Mouse (Mus musculus): ENCODE measurements around the gene Cul7. TPM values are rescaled to one million over a fixed set of nuclear protein-coding genes. Genes with fewer than 3 reads are reported as not detected.

The Cul7 gene
- polyA plus RNA-seq, 1 experiment = 44.4 TPM

GRCm38 (mm10) chr17:46702506-46702905, 52.4 kb downstream of the Cul7 start:
- Histone ChIP-seq H3K4me3 (peak overlapping the region; percentile 51), H3K27me3 (ENCODE audit: control insufficient read depth, insufficient read depth, insufficient read length) (no peaks in the 10 kb centered on the region), H3K79me2 (ENCODE audit: control insufficient read depth, insufficient read depth) (peaks cover 42% of the 10 kb centered on the region), H3ac (ENCODE audit: control insufficient read depth, insufficient read length) (no peak overlapping the region), H3K36me3 (ENCODE audit: control insufficient read depth, insufficient read depth) (no peaks in the 10 kb centered on the region), H3K4me2 (ENCODE audit: low read depth) (peak overlapping the region; percentile 90)
- TF ChIP-seq USF1 (IDR thresholded peaks at IDR 0.05; ENCODE audit: low read depth) (no peak), POLR2A (IDR thresholded peaks at IDR 0.05; ENCODE audit: insufficient read length, low read depth) (no peak), TCF3 (IDR thresholded peaks at IDR 0.05; ENCODE audit: insufficient read length, low read depth) (no peak), POLR2AphosphoS2 (IDR thresholded peaks at IDR 0.05; ENCODE audit: insufficient read length, low read depth) (no peak)

GRCm38 (mm10) chr17:46703971-46704886, 54.1 kb downstream of the Cul7 start:
- Histone ChIP-seq H3K27me3 (ENCODE audit: control insufficient read depth, insufficient read depth, insufficient read length) (no peaks in the 10 kb centered on the region), H3K36me3 (ENCODE audit: control insufficient read depth, insufficient read depth) (no peaks in the 10 kb centered on the region), H3ac (ENCODE audit: control insufficient read depth, insufficient read length) (peak overlapping the region; percentile 35), H3K4me2 (ENCODE audit: low read depth) (peak overlapping the region; percentile 90), H3K4me3 (peak overlapping the region; percentile 51), H3K79me2 (ENCODE audit: control insufficient read depth, insufficient read depth) (peaks cover 38% of the 10 kb centered on the region)
- peak; percentile 29 for TF ChIP-seq POLR2AphosphoS2 (IDR thresholded peaks at IDR 0.05; ENCODE audit: insufficient read length, low read depth)
- no peak for TF ChIP-seq TCF12 (IDR thresholded peaks at IDR 0.05; ENCODE audit: insufficient read depth, poor library complexity, severe bottlenecking)

- peaks cover 38% of the 10 kb centered on the region for H3K79me2 ChIP-seq (ENCODE audit: control insufficient read depth, insufficient read depth)
- peak within 1 kb of the TSS; percentile 51 for H3K4me3 ChIP-seq
- H3K4me2 ChIP-seq (ENCODE audit: low read depth) = peak within 1 kb of the TSS; percentile 96
- H3ac ChIP-seq (ENCODE audit: control insufficient read depth, insufficient read length) = peak within 1 kb of the TSS; percentile 35
- no peaks in the 10 kb centered on the region for H3K27me3 ChIP-seq (ENCODE audit: control insufficient read depth, insufficient read depth, insufficient read length)
- TF ChIP-seq POLR2AphosphoS2 (IDR thresholded peaks at IDR 0.05; ENCODE audit: insufficient read length, low read depth) = peak; percentile 58
- peak; percentile 83 for TF ChIP-seq POLR2A (IDR thresholded peaks at IDR 0.05; ENCODE audit: insufficient read length, low read depth)
- no peak for TF ChIP-seq MYOD1 (IDR thresholded peaks at IDR 0.05; ENCODE audit: control insufficient read depth in 1 of 3, insufficient read length in 2 of 3, low read depth in 2 of 3)
- H3K36me3 ChIP-seq (ENCODE audit: control insufficient read depth, insufficient read depth) = no peaks in the 10 kb centered on the region
Observed at GRCm38 (mm10) chr17:46704887-46705835, 55.0 kb downstream of the Cul7 start, which contains the start of gene Ppp2r5d. Ppp2r5d (minus strand) TSS chr17:46705111.

- H3ac ChIP-seq (ENCODE audit: control insufficient read depth, insufficient read length) = no peak overlapping the region
- H3K4me3 ChIP-seq = no peak overlapping the region
- peaks cover 26% of the 10 kb centered on the region for H3K79me2 ChIP-seq (ENCODE audit: control insufficient read depth, insufficient read depth)
- H3K36me3 ChIP-seq (ENCODE audit: control insufficient read depth, insufficient read depth) = no peaks in the 10 kb centered on the region
- TF ChIP-seq SRF (IDR thresholded peaks at IDR 0.05; ENCODE audit: control insufficient read depth, insufficient read length, low read depth) = no peak
- TF ChIP-seq USF1 (IDR thresholded peaks at IDR 0.05; ENCODE audit: low read depth) = no peak
- TF ChIP-seq MAX (IDR thresholded peaks at IDR 0.05; ENCODE audit: low read depth) = no peak
- TF ChIP-seq MYOG (IDR thresholded peaks at IDR 0.05; ENCODE audit: control insufficient read depth in 1 of 3, insufficient read depth in 1 of 3, insufficient read length in 2 of 3, low read depth in 2 of 3) = no peak
- TF ChIP-seq TCF12 (IDR thresholded peaks at IDR 0.05; ENCODE audit: insufficient read depth, poor library complexity, severe bottlenecking) = no peak
- no peak for TF ChIP-seq E2F4 (IDR thresholded peaks at IDR 0.05; ENCODE audit: insufficient read depth)
- TF ChIP-seq TCF3 (IDR thresholded peaks at IDR 0.05; ENCODE audit: insufficient read length, low read depth) = no peak
- TF ChIP-seq POLR2A (IDR thresholded peaks at IDR 0.05; ENCODE audit: insufficient read length, low read depth) = no peak
- no peak for TF ChIP-seq CEBPB (IDR thresholded peaks at IDR 0.05; ENCODE audit: insufficient read depth, poor library complexity, severe bottlenecking)
- TF ChIP-seq MYOD1 (IDR thresholded peaks at IDR 0.05; ENCODE audit: control insufficient read depth in 1 of 3, insufficient read length in 2 of 3, low read depth in 2 of 3) = no peak
- TF ChIP-seq REST (IDR thresholded peaks at IDR 0.05; ENCODE audit: insufficient read depth, insufficient read length) = no peak
- TF ChIP-seq POLR2AphosphoS2 (IDR thresholded peaks at IDR 0.05; ENCODE audit: insufficient read length, low read depth) = no peak
- H3K27me3 ChIP-seq (ENCODE audit: control insufficient read depth, insufficient read depth, insufficient read length) = no peaks in the 10 kb centered on the region
- H3K4me2 ChIP-seq (ENCODE audit: low read depth) = no peak overlapping the region
Observed at GRCm38 (mm10) chr17:46706375-46707089, 56.4 kb downstream of the Cul7 start.
